Comparison of ENCODE assay signal across 12 mouse cellular contexts in the genomic region with DNA sequence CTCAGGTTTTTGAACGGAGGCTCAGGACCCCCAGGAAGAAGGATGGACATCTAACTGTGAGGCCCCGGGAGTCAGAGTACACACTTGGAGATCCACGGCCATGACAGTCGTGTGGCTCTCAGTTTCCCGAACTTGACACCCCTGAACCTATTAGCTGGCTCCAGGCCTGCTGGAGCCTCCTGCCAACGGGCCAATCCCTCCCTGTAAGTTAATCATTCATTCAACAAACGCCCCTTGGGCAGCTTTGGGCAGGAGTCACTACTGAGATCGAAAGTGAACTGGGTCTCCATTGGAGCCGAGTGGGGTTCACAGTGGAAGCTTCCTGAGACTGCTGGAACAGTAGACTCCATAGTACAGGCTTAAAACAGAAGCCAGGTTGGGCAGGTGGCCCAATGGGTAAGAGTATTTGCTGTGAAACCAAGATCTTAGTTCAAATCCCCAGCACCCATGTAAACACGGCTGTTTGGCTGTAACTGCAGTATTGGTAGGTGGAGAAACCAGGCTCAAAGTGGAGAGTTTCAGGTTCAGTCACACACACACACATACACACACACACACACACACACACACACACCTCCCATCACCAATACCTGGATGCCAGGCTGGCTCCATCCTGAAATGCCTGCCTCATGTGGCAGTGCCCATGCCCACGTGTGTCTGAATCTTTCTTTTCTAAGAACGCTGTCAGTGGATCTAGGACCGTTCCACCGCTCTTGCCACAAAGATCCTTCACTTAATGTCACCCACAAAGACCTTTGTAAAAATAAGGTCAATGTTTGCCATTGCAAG. TPM values are rescaled to one million over a fixed set of nuclear protein-coding genes. Genes with fewer than 3 reads are reported as not detected.
DNase-seq lines count a peak whose midpoint lies in the region; ATAC-seq lines count a peak whose summit lies in the region.
"Had no signal": no experiment of that assay in that cellular context is flagged by ENCODE, and none has a peak within 500 bp of the region (broad histone marks: within the 10 kb centered on the region; RNA-seq: fewer than 3 reads in every experiment).

No protein-coding gene starts in this region.

- H3K27me3 ChIP-seq in kidney, embryonic 16.5 days (ENCODE audit: insufficient read depth, low read length), result peaks cover 17% of the 10 kb centered on the region
- H3K27me3 ChIP-seq in liver, embryonic 13.5 days, result peaks cover 77% of the 10 kb centered on the region

- no peaks in the 10 kb centered on the region for H3K9me3 ChIP-seq in kidney, embryonic 16.5 days (ENCODE audit: low read length)
- no peaks in the 10 kb centered on the region for H3K9me3 ChIP-seq in liver, embryonic 13.5 days (replicated peaks)

- no peak overlapping the region for H3K27ac ChIP-seq in kidney, embryonic 16.5 days (ENCODE audit: low read length)
- peak overlapping the region; percentile 100 for H3K27ac ChIP-seq in liver, embryonic 13.5 days
- H3K27ac ChIP-seq: macrophage had no signal

- H3K4me1 ChIP-seq in kidney, embryonic 16.5 days (ENCODE audit: insufficient read depth, low read length), result peaks cover 6% of the 10 kb centered on the region
- H3K4me1 ChIP-seq in liver, embryonic 13.5 days (replicated peaks), result peaks cover 78% of the 10 kb centered on the region

- 74% methylated on average over 14 of the region's 14 CpGs for WGBS in kidney, embryonic 16.5 days
- WGBS in liver, embryonic 13.5 days (ENCODE audit: insufficient replicate concordance), result 54% methylated on average over 14 of the region's 14 CpGs

- no peak for ATAC-seq in kidney, embryonic 16.5 days (ENCODE audit: low FRiP score, low TSS enrichment)
- no peak for ATAC-seq in liver, embryonic 13.5 days (ENCODE audit: low read depth)
- ATAC-seq: activated CD4-positive, CD25-positive, alpha-beta regulatory T cell, adult 4 months; CD4-positive, CD25-positive, alpha-beta regulatory T cell, adult 4 months had no signal

- no peak overlapping the region for H3K9ac ChIP-seq in kidney, embryonic 16.5 days (replicated peaks; ENCODE audit: low read length)
- H3K9ac ChIP-seq in liver, embryonic 13.5 days, result peak overlapping the region; percentile 70

- H3K36me3 ChIP-seq in kidney, embryonic 16.5 days (ENCODE audit: insufficient read depth, low read length), result no peaks in the 10 kb centered on the region
- no peaks in the 10 kb centered on the region for H3K36me3 ChIP-seq in liver, embryonic 13.5 days

- H3K4me3 ChIP-seq in kidney, embryonic 16.5 days (ENCODE audit: low read length), result no peak overlapping the region
- H3K4me3 ChIP-seq in liver, embryonic 13.5 days (replicated peaks), result peak overlapping the region; percentile 40
- H3K4me3 ChIP-seq: gastrocnemius, adult 2 months had no signal

- H3K4me2 ChIP-seq in kidney, embryonic 16.5 days (replicated peaks; ENCODE audit: low read depth, low read length), result no peak overlapping the region
- peak overlapping the region; percentile 94 for H3K4me2 ChIP-seq in liver, embryonic 13.5 days

- peak; percentile 53 for DNase-seq in kidney, adult 11 months
- DNase-seq in thymus, postnatal 0 days (ENCODE audit: low spot score), result peak; percentile 1
- DNase-seq in thymus, adult 18-20 months, result no peak
- DNase-seq in liver, embryonic 13.5 days, result no peak
- DNase-seq in adrenal gland, postnatal 14 days, result no peak
- no peak for DNase-seq in layer of hippocampus, postnatal 14 days (ENCODE audit: low spot score in 2 of 2)
- DNase-seq: cerebellum, adult 11-12 months; gastrocnemius, adult 2 months had no signal

RNA-seq across cellular contexts. Expression of a gene that starts 20.0 kb away (rescaled TPM):
- 3.5 and 4.5 TPM in 2 replicates for polyA plus RNA-seq in kidney, embryonic 16.5 days (2015; fragmentation: Nextera tagmentation; extraction: Ambion mirVana)
- polyA plus RNA-seq in thymus, postnatal 0 days (2015; fragmentation: Nextera tagmentation; extraction: Ambion mirVana), result 15.2 and 16.7 TPM in 2 replicates
- polyA plus RNA-seq in liver, embryonic 13.5 days (2015; fragmentation: Nextera tagmentation; extraction: Ambion mirVana), result 4.5 and 5.7 TPM in 2 replicates
- 13.6 and 14.9 TPM in 2 replicates for total RNA-seq in adrenal gland, postnatal 14 days (2021)
- 10 to 100 TPM; 25.1 to 28.7 TPM for total RNA-seq in layer of hippocampus, postnatal 14 days (2021)

RNA-seq across cellular contexts. Expression of a gene that starts 56.4 kb away (rescaled TPM):
- 22.7 and 22.9 TPM in 2 replicates for polyA plus RNA-seq in kidney, embryonic 16.5 days (2015; fragmentation: Nextera tagmentation; extraction: Ambion mirVana)
- polyA plus RNA-seq in thymus, postnatal 0 days (2015; fragmentation: Nextera tagmentation; extraction: Ambion mirVana), result 13.8 and 14.0 TPM in 2 replicates
- polyA plus RNA-seq in liver, embryonic 13.5 days (2015; fragmentation: Nextera tagmentation; extraction: Ambion mirVana), result 7.9 and 8.5 TPM in 2 replicates
- total RNA-seq in adrenal gland, postnatal 14 days (2021), result 48.0 and 50.6 TPM in 2 replicates
- 10 to 100 TPM; 16.7 to 16.8 TPM for total RNA-seq in layer of hippocampus, postnatal 14 days (2021)

Comparison
In these comparisons a context has a peak if more than half of its experiments do, and no peak if none do; other contexts are left out.
1. DNase-seq: peak in kidney, adult 11 months (single experiment) and thymus, postnatal 0 days (single experiment); none in thymus, adult 18-20 months (0 of 2), liver, embryonic 13.5 days (single experiment), adrenal gland, postnatal 14 days (single experiment) and layer of hippocampus, postnatal 14 days (0 of 2).